Mouse (Mus musculus): ENCODE results near the gene Hmg20b. TPM values are rescaled to one million over a fixed set of nuclear protein-coding genes. Genes with fewer than 3 reads are reported as not detected.

Hmg20b gene
- total and polyA plus RNA-seq, 3 experiments = 7.9 to 39.6 (median 18.7) TPM

DNA sequence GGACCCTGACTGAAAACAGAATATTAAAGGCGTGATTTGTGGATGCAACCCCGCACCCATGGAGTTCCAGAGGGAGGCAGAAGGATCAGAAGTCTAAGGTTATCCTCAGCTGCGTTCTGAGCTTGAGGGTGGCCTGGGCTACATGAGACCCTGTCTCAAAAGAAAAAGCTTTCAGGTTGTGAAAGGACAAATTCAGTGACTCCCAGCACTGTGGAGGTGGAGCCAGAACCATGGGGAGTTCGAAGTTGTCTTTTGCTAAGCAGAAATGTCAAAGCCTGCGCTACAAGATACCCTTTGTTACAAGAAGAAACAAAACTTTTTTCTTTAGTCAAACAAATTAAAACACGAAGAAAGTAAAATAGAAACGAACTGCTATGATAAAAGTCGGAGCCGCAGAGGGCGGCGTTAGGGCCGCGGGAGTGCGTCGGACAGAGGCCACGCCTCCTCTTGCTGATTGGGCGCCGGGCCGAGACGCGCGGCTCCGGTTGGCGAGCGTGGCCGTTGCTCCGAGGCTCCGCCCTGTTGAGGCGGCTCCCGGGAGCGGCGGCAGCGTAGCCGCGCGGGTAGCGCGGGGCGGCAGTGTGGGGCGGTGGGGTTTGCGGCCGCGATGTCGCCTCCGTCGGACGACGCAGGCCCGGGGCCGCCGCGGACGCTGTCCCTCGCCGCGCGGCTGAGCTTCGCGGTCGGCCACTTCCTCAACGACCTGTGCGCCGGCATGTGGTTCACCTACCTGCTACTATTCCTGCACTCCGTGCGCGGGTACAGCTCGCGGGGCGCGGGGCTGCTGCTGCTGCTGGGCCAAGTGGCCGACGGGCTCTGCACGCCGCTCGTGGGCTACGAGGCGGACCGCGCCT is 6.9 kb upstream of the Hmg20b start, which contains the start of gene Mfsd12 (continued):
- TF ChIP-seq HCFC1 (IDR thresholded peaks at IDR 0.05; ENCODE audit: low read depth, low read length) (peak; percentile 62), SMC3 (IDR thresholded peaks at IDR 0.05; ENCODE audit: low read depth, low read length) (no peak), MAFK (IDR thresholded peaks at IDR 0.05; ENCODE audit: insufficient replicate concordance, low read length) (no peak), MXI1 (IDR thresholded peaks at IDR 0.05; ENCODE audit: low read depth, low read length) (no peak), MAZ (IDR thresholded peaks at IDR 0.05; ENCODE audit: low read depth, low read length) (peak; percentile 65; the same call in 1 of the 2 replicates)

DNA sequence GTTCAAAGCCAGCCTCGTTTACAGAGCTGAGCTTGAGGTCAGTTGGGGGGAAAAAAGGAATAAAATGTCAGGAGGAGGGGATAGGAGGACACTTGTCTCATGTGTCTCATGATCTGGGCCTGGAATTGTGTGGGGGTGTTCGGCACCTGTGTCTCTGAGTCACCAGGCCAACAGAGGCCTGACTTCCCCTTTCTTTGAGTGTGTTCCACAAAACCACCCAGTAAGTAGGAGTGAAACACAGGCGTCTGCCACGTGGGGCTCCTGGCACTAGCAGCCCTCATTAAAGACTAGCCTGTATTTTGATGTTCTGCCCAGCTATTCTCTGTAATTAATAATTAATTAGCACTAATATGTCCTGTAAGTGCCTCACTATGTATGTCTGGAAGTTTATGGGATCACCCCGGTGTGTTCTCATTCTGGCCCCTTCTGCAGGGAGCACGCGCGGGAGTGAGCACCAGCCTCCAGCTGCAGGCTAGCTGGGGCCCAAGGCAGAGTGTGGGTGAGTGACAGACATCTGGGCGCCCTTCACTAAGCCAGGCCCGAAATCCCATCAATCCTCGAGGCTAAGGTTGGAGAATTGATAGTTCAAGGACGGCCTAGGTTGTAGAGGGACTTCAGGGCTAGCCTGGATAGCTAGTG is 6.2 kb upstream of the Hmg20b start:
- H3K4me1 ChIP-seq (ENCODE audit: control insufficient read depth in 1 of 2, insufficient read depth in 2 of 2) = peaks cover 22 to 67% of the 10 kb centered on the region in 2 experiments
- dilution Hi-C loops (cut with MboI; ENCODE audit: extremely low pct_ligation_motif_present, extremely low pct_unique_long_range_greater_than_20kb, low sequenced_read_pairs) = no loop called here

DNA sequence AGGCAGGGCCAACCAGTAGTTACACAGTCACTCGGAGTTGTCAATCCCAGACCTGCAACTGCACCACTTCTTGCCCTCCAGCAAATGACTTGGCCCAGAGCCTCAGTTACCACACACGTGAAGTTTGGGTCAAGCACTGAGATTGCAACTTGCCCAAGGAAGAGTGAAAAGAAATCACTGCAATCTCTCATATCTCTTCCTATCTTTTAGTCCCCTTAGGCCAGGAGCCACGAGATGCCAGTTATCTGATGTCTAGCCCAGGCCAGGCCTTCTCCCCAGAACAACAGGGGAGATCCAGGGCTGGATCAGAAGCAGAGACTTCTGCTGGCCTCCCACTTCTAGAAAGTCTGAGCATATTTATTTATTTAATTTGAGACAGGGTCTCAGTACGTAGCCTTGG is 5.3 kb upstream of the Hmg20b start:
- Histone ChIP-seq H3K36me3 (replicated peaks in 1 of 2; ENCODE audit: control insufficient read depth in 1 of 2, insufficient read depth in 1 of 2, low read length in 1 of 2) (peaks cover 4 to 12% of the 10 kb centered on the region in 2 experiments), H3K79me2 (replicated peaks; ENCODE audit: control insufficient read depth, extremely low read depth, insufficient read depth, poor library complexity, severe bottlenecking) (no peaks in the 10 kb centered on the region; the same call in 1 of the 2 replicates), H3K4me3 (replicated peaks in 1 of 3; ENCODE audit: low read depth in 2 of 3, low read length in 2 of 3, poor library complexity in 1 of 3) (no peak overlapping the region), H3K4me1 (ENCODE audit: control insufficient read depth in 1 of 2, insufficient read depth in 2 of 2) (peaks cover 22 to 65% of the 10 kb centered on the region in 2 experiments), H3K9me3 (replicated peaks; ENCODE audit: low read length) (no peaks in the 10 kb centered on the region), H3K9ac (ENCODE audit: insufficient read depth, low read depth) (no peak overlapping the region), H3K4me2 (ENCODE audit: insufficient read depth, low read depth, poor library complexity, severe bottlenecking) (no peak overlapping the region), H3K27ac (ENCODE audit: insufficient read depth, low read depth) (no peak overlapping the region), H3K27me3 (replicated peaks) (no peaks in the 10 kb centered on the region)
- DNase-seq (ENCODE audit: extremely low read depth) = no peak
- dilution Hi-C loops (cut with MboI; ENCODE audit: extremely low pct_ligation_motif_present, extremely low pct_unique_long_range_greater_than_20kb, low sequenced_read_pairs) (no loop called here), in situ Hi-C loops (cut with MboI; ENCODE audit: low pct_ligation_motif_present, low pct_unique_long_range_greater_than_20kb, low sequenced_read_pairs) (loop anchor here (10.0 kb wide), 1 partner anchor 161 kb away; no protein-coding TSS in a partner anchor)
- TF ChIP-seq RCOR1 (conservative IDR thresholded peaks at IDR 0.05; ENCODE audit: low read depth, low read length) = no peak
- TF ChIP-seq ZKSCAN1 (IDR thresholded peaks at IDR 0.05; ENCODE audit: borderline replicate concordance, low read depth, low read length) = no peak
- no peak for TF ChIP-seq ELF1 (IDR thresholded peaks at IDR 0.05; ENCODE audit: low read depth, low read length)
- TF ChIP-seq E2F4 (IDR thresholded peaks at IDR 0.05; ENCODE audit: insufficient replicate concordance, low read depth, low read length) = no peak
- no peak for TF ChIP-seq MYC (IDR thresholded peaks at IDR 0.05; ENCODE audit: low read depth, low read length)
- no peak for TF ChIP-seq IRF4 (IDR thresholded peaks at IDR 0.05; ENCODE audit: low read depth, low read length)
- no peak for TF ChIP-seq ZNF384 (IDR thresholded peaks at IDR 0.05; ENCODE audit: low read depth, low read length)
- no peak for TF ChIP-seq MAFK (IDR thresholded peaks at IDR 0.05; ENCODE audit: insufficient replicate concordance, low read length)
- TF ChIP-seq POLR2AphosphoS2 (IDR thresholded peaks at IDR 0.05; ENCODE audit: low read depth, low read length) = no peak
- TF ChIP-seq MEF2A (IDR thresholded peaks at IDR 0.05; ENCODE audit: borderline replicate concordance, low read depth, low read length) = no peak
- no peak for TF ChIP-seq USF1 (IDR thresholded peaks at IDR 0.05; ENCODE audit: low read depth, low read length)
- no peak for TF ChIP-seq EP300 (IDR thresholded peaks at IDR 0.05; ENCODE audit: low read length)
- TF ChIP-seq CHD2 (IDR thresholded peaks at IDR 0.05; ENCODE audit: low read length) = no peak
- TF ChIP-seq HCFC1 (IDR thresholded peaks at IDR 0.05; ENCODE audit: low read depth, low read length) = no peak
- TF ChIP-seq CHD1 (IDR thresholded peaks at IDR 0.05; ENCODE audit: low read depth, low read length) = no peak

More for the DNA sequence above, 6.2 kb upstream of the Hmg20b start:
- Histone ChIP-seq H3K27me3 (replicated peaks) (no peaks in the 10 kb centered on the region), H3K79me2 (replicated peaks; ENCODE audit: control insufficient read depth, extremely low read depth, insufficient read depth, poor library complexity, severe bottlenecking) (no peaks in the 10 kb centered on the region; the same call in 1 of the 2 replicates), H3K27ac (ENCODE audit: insufficient read depth, low read depth) (peak overlapping the region; percentile 43), H3K4me3 (replicated peaks in 1 of 3; ENCODE audit: low read depth in 2 of 3, low read length in 2 of 3, poor library complexity in 1 of 3) (peak overlapping the region; percentile 27 to 92 (median 37)), H3K4me2 (ENCODE audit: insufficient read depth, low read depth, poor library complexity, severe bottlenecking) (peak overlapping the region; percentile 58), H3K9me3 (replicated peaks; ENCODE audit: low read length) (no peaks in the 10 kb centered on the region), H3K36me3 (replicated peaks in 1 of 2; ENCODE audit: control insufficient read depth in 1 of 2, insufficient read depth in 1 of 2, low read length in 1 of 2) (peaks cover 7 to 21% of the 10 kb centered on the region in 2 experiments), H3K9ac (ENCODE audit: insufficient read depth, low read depth) (peak overlapping the region; percentile 41)
- in situ Hi-C loops (cut with MboI; ENCODE audit: low pct_ligation_motif_present, low pct_unique_long_range_greater_than_20kb, low sequenced_read_pairs) = loop anchor here (10.0 kb wide), 1 partner anchor 162 kb away; no protein-coding TSS in a partner anchor
- TF ChIP-seq POLR2A (IDR thresholded peaks at IDR 0.05; ENCODE audit: low read depth, low read length) = peak; percentile 46; the same call in 1 of the 2 replicates
- peak; percentile 67 for TF ChIP-seq NRF1 (IDR thresholded peaks at IDR 0.05; ENCODE audit: low read depth, low read length)
- TF ChIP-seq BHLHE40 (IDR thresholded peaks at IDR 0.05; ENCODE audit: low read depth, low read length) = peak; percentile 82
- TF ChIP-seq GABPA (IDR thresholded peaks at IDR 0.05; ENCODE audit: insufficient replicate concordance, low read depth, low read length) = no peak
- TF ChIP-seq TBP (conservative IDR thresholded peaks at IDR 0.05; ENCODE audit: low read depth, low read length) = 0 out of 2 replicates have a peak, but pooled peaks have one; percentile 36
- TF ChIP-seq SMC3 (IDR thresholded peaks at IDR 0.05; ENCODE audit: low read depth, low read length) = no peak
- peak; percentile 81; the same call in 1 of the 2 replicates for TF ChIP-seq MXI1 (IDR thresholded peaks at IDR 0.05; ENCODE audit: low read depth, low read length)
- no peak for TF ChIP-seq E2F4 (IDR thresholded peaks at IDR 0.05; ENCODE audit: insufficient replicate concordance, low read depth, low read length)
- TF ChIP-seq CHD2 (IDR thresholded peaks at IDR 0.05; ENCODE audit: low read length) = 0 out of 2 replicates have a peak, but pooled peaks have one; percentile 25
- no peak for TF ChIP-seq HCFC1 (IDR thresholded peaks at IDR 0.05; ENCODE audit: low read depth, low read length)
- TF ChIP-seq TCF12 (IDR thresholded peaks at IDR 0.05; ENCODE audit: low read depth, low read length) = peak; percentile 59; the same call in 1 of the 2 replicates
- 0 out of 2 replicates have a peak, but pooled peaks have one; percentile 39 for TF ChIP-seq ETS1 (conservative IDR thresholded peaks at IDR 0.05; ENCODE audit: low read depth, low read length)
- 0 out of 2 replicates have a peak, but pooled peaks have one; percentile 12 for TF ChIP-seq MEF2A (IDR thresholded peaks at IDR 0.05; ENCODE audit: borderline replicate concordance, low read depth, low read length)
- TF ChIP-seq MYC (IDR thresholded peaks at IDR 0.05; ENCODE audit: low read depth, low read length) = peak; percentile 97
- TF ChIP-seq USF2 (conservative IDR thresholded peaks at IDR 0.05; ENCODE audit: low read depth, low read length) = 0 out of 2 replicates have a peak, but pooled peaks have one; percentile 18
- TF ChIP-seq MAX (IDR thresholded peaks at IDR 0.05; ENCODE audit: low read length) = peak; percentile 95
- 0 out of 2 replicates have a peak, but pooled peaks have one; percentile 11 for TF ChIP-seq USF1 (IDR thresholded peaks at IDR 0.05; ENCODE audit: low read depth, low read length)
- TF ChIP-seq SIN3A (IDR thresholded peaks at IDR 0.05; ENCODE audit: low read length) = peak; percentile 53; the same call in 1 of the 2 replicates
- no peak for TF ChIP-seq NELFE (IDR thresholded peaks at IDR 0.05; ENCODE audit: low read depth, low read length)
- peak; percentile 86 for DNase-seq (ENCODE audit: extremely low read depth)
